11 mouse cellular contexts compared by ENCODE assay signal in genomic region chr8:123444131-123444530, GRCm38 (mm10). TPM values are rescaled to one million over a fixed set of nuclear protein-coding genes. Genes with fewer than 3 reads are reported as not detected.
DNase-seq lines count a peak whose midpoint lies in the region; ATAC-seq and TF ChIP-seq lines count a peak whose summit lies in the region.
"Had no signal": no experiment of that assay in that cellular context is flagged by ENCODE, and none has a peak within 500 bp of the region (broad histone marks: within the 10 kb centered on the region; RNA-seq: fewer than 3 reads in every experiment).

No protein-coding gene starts in this region.

- peak overlapping the region; percentile 62; the same call in 1 of the 2 replicates for H3K4me2 ChIP-seq in heart, postnatal 0 days (ENCODE audit: low read depth, low read length)
- H3K4me2 ChIP-seq in hindbrain, embryonic 12.5 days (replicated peaks) = peak overlapping the region; percentile 62

- ATAC-seq in heart, postnatal 0 days (ENCODE audit: insufficient read depth, low read depth) = no peak
- ATAC-seq in hindbrain, embryonic 12.5 days (ENCODE audit: low FRiP score) = no peak
- ATAC-seq in megakaryocyte progenitor cell, adult 5-6 weeks (replicated peaks; ENCODE audit: poor library complexity) = peak; percentile 50
- ATAC-seq in activated CD4-positive, CD25-positive, alpha-beta regulatory T cell, adult 4 months = no peak

- H3K27me3 ChIP-seq in heart, postnatal 0 days (ENCODE audit: control insufficient read depth, insufficient read depth, low read length) = no peaks in the 10 kb centered on the region
- no peaks in the 10 kb centered on the region for H3K27me3 ChIP-seq in hindbrain, embryonic 12.5 days

- 90% methylated on average over 6 of the region's 6 CpGs for WGBS in heart, postnatal 0 days
- WGBS in hindbrain, embryonic 12.5 days = 87% methylated on average over 6 of the region's 6 CpGs

- no peak overlapping the region for H3K9ac ChIP-seq in heart, postnatal 0 days (replicated peaks; ENCODE audit: low read depth, low read length)
- no peak overlapping the region for H3K9ac ChIP-seq in hindbrain, embryonic 12.5 days

- no peak overlapping the region for H3K4me3 ChIP-seq in heart, postnatal 0 days (ENCODE audit: low read depth, low read length)
- 0 out of 2 replicates have a peak overlapping the region, but pooled peaks have one; percentile 55 for H3K4me3 ChIP-seq in hindbrain, embryonic 12.5 days

- H3K4me1 ChIP-seq in heart, postnatal 0 days (ENCODE audit: control insufficient read depth, insufficient read depth) = peaks cover 21% of the 10 kb centered on the region
- peaks cover 10% of the 10 kb centered on the region; the same call in 1 of the 2 replicates for H3K4me1 ChIP-seq in hindbrain, embryonic 12.5 days

- intact Hi-C loops in left cerebral cortex, postnatal 25 days (cut with DNase I) = no loop called here

- H3K36me3 ChIP-seq in heart, postnatal 0 days (replicated peaks; ENCODE audit: control insufficient read depth, insufficient read depth, low read length) = peaks cover 3% of the 10 kb centered on the region
- H3K36me3 ChIP-seq in hindbrain, embryonic 12.5 days = peaks cover 15% of the 10 kb centered on the region

- no peak for TF ChIP-seq EP300 in heart, postnatal 0 days (IDR thresholded peaks at IDR 0.05; ENCODE audit: low read depth)

- DNase-seq in heart, postnatal 0 days (ENCODE audit: low spot score) = no peak
- DNase-seq in heart, postnatal 4 days = no peak
- peak; percentile 5 for DNase-seq in ES-CJ7 (ENCODE audit: low read depth, low spot score)
- no peak for DNase-seq in adrenal gland, postnatal 25 days
- DNase-seq in left cerebral cortex, postnatal 25 days (ENCODE audit: low spot score in 2 of 2) = no peak
- DNase-seq: heart, adult 11 months; left cerebral cortex, postnatal 4 days had no signal

- H3K9me3 ChIP-seq in heart, postnatal 0 days (replicated peaks; ENCODE audit: control insufficient read depth, low read length) = no peaks in the 10 kb centered on the region
- H3K9me3 ChIP-seq in hindbrain, embryonic 12.5 days (replicated peaks) = no peaks in the 10 kb centered on the region

- TF ChIP-seq CTCF in heart, postnatal 0 days (IDR thresholded peaks at IDR 0.05; ENCODE audit: low read depth) = no peak

- no peak overlapping the region for H3K27ac ChIP-seq in heart, postnatal 0 days (ENCODE audit: low read depth)
- no peak overlapping the region for H3K27ac ChIP-seq in hindbrain, embryonic 12.5 days

RNA-seq across cellular contexts. Expression of gene Def8, which starts 20.8 kb away (rescaled TPM):
- total RNA-seq in heart, postnatal 0 days (2014; rRNA removed; ENCODE audit: low replicate concordance) = 35.6 and 91.5 TPM in 2 replicates
- polyA plus RNA-seq in heart, postnatal 0 days (2015; fragmentation: Nextera tagmentation; extraction: Ambion mirVana) = 28.3 and 30.9 TPM in 2 replicates
- 10 to 100 TPM; 65.4 to 68.0 TPM for total RNA-seq in heart, postnatal 4 days (2021)
- polyA plus RNA-seq in hindbrain, embryonic 12.5 days (2016; fragmentation: Nextera tagmentation; extraction: Ambion mirVana) = 40.1 and 42.5 TPM in 2 replicates
- total RNA-seq in megakaryocyte progenitor cell, adult 5-6 weeks (2015) = 30.0 and 33.6 TPM in 2 replicates
- 47.5 and 63.1 TPM in 2 replicates for total RNA-seq in megakaryocyte progenitor cell, adult 5-6 weeks (2017)
- polyA plus RNA-seq in activated CD4-positive, CD25-positive, alpha-beta regulatory T cell, adult 4 months (2017; shearing (Covaris generic)) = 10 to 100 TPM in 1 of 2 experiments, 1 to 10 TPM in 1; 5.6 to 11.1 TPM
- total RNA-seq in adrenal gland, postnatal 25 days (2021) = 19.1 and 29.4 TPM in 2 replicates
- total RNA-seq in left cerebral cortex, postnatal 25 days (2021) = 10 to 100 TPM; 67.6 to 68.8 TPM

RNA-seq across cellular contexts. Expression of gene Tubb3, which starts 32.9 kb away (rescaled TPM):
- total RNA-seq in heart, postnatal 0 days (2014; rRNA removed; ENCODE audit: low replicate concordance) = 1.8 and 6.1 TPM in 2 replicates
- polyA plus RNA-seq in heart, postnatal 0 days (2015; fragmentation: Nextera tagmentation; extraction: Ambion mirVana) = 0.40 and 1.3 TPM in 2 replicates
- 1 to 10 TPM; 1.8 to 2.5 TPM for total RNA-seq in heart, postnatal 4 days (2021)
- polyA plus RNA-seq in hindbrain, embryonic 12.5 days (2016; fragmentation: Nextera tagmentation; extraction: Ambion mirVana) = 1,043 and 1,050 TPM in 2 replicates
- total RNA-seq in megakaryocyte progenitor cell, adult 5-6 weeks (2015) = 0.15 TPM in 1 of 2 replicates, not detected in the other
- total RNA-seq in megakaryocyte progenitor cell, adult 5-6 weeks (2017) = 0.17 TPM in 1 of 2 replicates, not detected in the other
- polyA plus RNA-seq in activated CD4-positive, CD25-positive, alpha-beta regulatory T cell, adult 4 months (2017; shearing (Covaris generic)) = under 1 TPM; 0.53 to 0.68 TPM
- 1.7 and 2.8 TPM in 2 replicates for total RNA-seq in adrenal gland, postnatal 25 days (2021)
- total RNA-seq in left cerebral cortex, postnatal 25 days (2021) = 100 to 1,000 TPM; 447 to 452 TPM

RNA-seq across cellular contexts. Expression of gene Afg3l1, which starts 33.6 kb away (rescaled TPM):
- 16.7 and 31.6 TPM in 2 replicates for total RNA-seq in heart, postnatal 0 days (2014; rRNA removed; ENCODE audit: low replicate concordance)
- 39.9 and 41.2 TPM in 2 replicates for polyA plus RNA-seq in heart, postnatal 0 days (2015; fragmentation: Nextera tagmentation; extraction: Ambion mirVana)
- total RNA-seq in heart, postnatal 4 days (2021) = 10 to 100 TPM; 56.2 to 56.3 TPM
- 64.7 and 66.5 TPM in 2 replicates for polyA plus RNA-seq in hindbrain, embryonic 12.5 days (2016; fragmentation: Nextera tagmentation; extraction: Ambion mirVana)
- total RNA-seq in megakaryocyte progenitor cell, adult 5-6 weeks (2015) = 12.1 and 16.1 TPM in 2 replicates
- 20.9 and 21.9 TPM in 2 replicates for total RNA-seq in megakaryocyte progenitor cell, adult 5-6 weeks (2017)
- 10 to 100 TPM; 31.5 to 36.9 TPM for polyA plus RNA-seq in activated CD4-positive, CD25-positive, alpha-beta regulatory T cell, adult 4 months (2017; shearing (Covaris generic))
- 54.9 and 77.9 TPM in 2 replicates for total RNA-seq in adrenal gland, postnatal 25 days (2021)
- total RNA-seq in left cerebral cortex, postnatal 25 days (2021) = 10 to 100 TPM; 33.4 to 34.0 TPM

RNA-seq across cellular contexts. Expression of gene Mc1r, which starts 37.2 kb away (rescaled TPM):
- not detected in 2 replicates for total RNA-seq in heart, postnatal 0 days (2014; rRNA removed; ENCODE audit: low replicate concordance)
- polyA plus RNA-seq in heart, postnatal 0 days (2015; fragmentation: Nextera tagmentation; extraction: Ambion mirVana) = not detected in 2 replicates
- total RNA-seq in heart, postnatal 4 days (2021) = not detected
- polyA plus RNA-seq in hindbrain, embryonic 12.5 days (2016; fragmentation: Nextera tagmentation; extraction: Ambion mirVana) = 0.09 and 0.20 TPM in 2 replicates
- total RNA-seq in megakaryocyte progenitor cell, adult 5-6 weeks (2015) = not detected in 2 replicates
- total RNA-seq in megakaryocyte progenitor cell, adult 5-6 weeks (2017) = 0.12 and 0.14 TPM in 2 replicates
- polyA plus RNA-seq in activated CD4-positive, CD25-positive, alpha-beta regulatory T cell, adult 4 months (2017; shearing (Covaris generic)) = not detected
- not detected in 2 replicates for total RNA-seq in adrenal gland, postnatal 25 days (2021)
- total RNA-seq in left cerebral cortex, postnatal 25 days (2021) = under 1 TPM in 1 of 2 experiments, not detected in 1; 0.09 TPM
- total RNA-seq: left cerebral cortex, postnatal 4 days had no signal
- polyA plus RNA-seq: small intestine, adult 2 months had no signal

Comparison
In these comparisons a context has a peak if more than half of its experiments do, and no peak if none do; other contexts are left out.
1. RNA of gene Tubb3, which starts 32.9 kb away (total RNA-seq): 447 to 452 TPM in left cerebral cortex, postnatal 25 days; 1.7 to 2.8 TPM in adrenal gland, postnatal 25 days, 1.8 to 2.5 TPM in heart, postnatal 4 days, 1.8 to 6.1 TPM in heart, postnatal 0 days and 0.15 to 0.17 TPM in megakaryocyte progenitor cell, adult 5-6 weeks; every median in the first group is over 10 times any median in the second.